Mouse (Mus musculus): Measurements from ENCODE around the gene Apoc4. TPM values are rescaled to one million over a fixed set of nuclear protein-coding genes. Genes with fewer than 3 reads are reported as not detected.

Gene Apoc4
- polyA plus RNA-seq, 1 experiment from 2014 or later, result not detected

- H3K4me3 ChIP-seq (ENCODE audit: low read depth, low read length), result no peak overlapping the region
- H3K4me1 ChIP-seq (ENCODE audit: control insufficient read depth, insufficient read depth, low read length), result peaks cover 4% of the 10 kb centered on the region; the same call in 1 of the 2 replicates
- no peaks in the 10 kb centered on the region for H3K27me3 ChIP-seq (replicated peaks; ENCODE audit: control insufficient read depth, insufficient read depth, low read length)
- H3K36me3 ChIP-seq (ENCODE audit: control insufficient read depth, insufficient read depth, low read length), result no peaks in the 10 kb centered on the region
- H3K27ac ChIP-seq (ENCODE audit: low read depth, low read length), result no peak overlapping the region
- H3K4me2 ChIP-seq (ENCODE audit: low read length), result no peak overlapping the region
- DNase-seq (ENCODE audit: low spot score), result no peak
- whole genome bisulfite sequencing, result 63% methylated on average over 8 of the region's 8 CpGs
- H3K9me3 ChIP-seq (replicated peaks; ENCODE audit: control insufficient read depth, low read length), result no peaks in the 10 kb centered on the region
- no peak overlapping the region for H3K9ac ChIP-seq (ENCODE audit: low read length)
- ATAC-seq, result no peak
Observed at GRCm38 (mm10) chr7:19695213-19695594, 13.9 kb upstream of the Apoc4 start.

GRCm38 (mm10) chr7:19694336-19695212 lies 13.3 kb upstream of the Apoc4 start:
- Histone ChIP-seq H3K4me3 (ENCODE audit: low read depth, low read length) (no peak overlapping the region), H3K4me2 (ENCODE audit: low read length) (no peak overlapping the region), H3K4me1 (ENCODE audit: control insufficient read depth, insufficient read depth, low read length) (peaks cover 4% of the 10 kb centered on the region; the same call in 1 of the 2 replicates), H3K36me3 (ENCODE audit: control insufficient read depth, insufficient read depth, low read length) (no peaks in the 10 kb centered on the region), H3K27ac (ENCODE audit: low read depth, low read length) (no peak overlapping the region), H3K9me3 (replicated peaks; ENCODE audit: control insufficient read depth, low read length) (no peaks in the 10 kb centered on the region), H3K9ac (ENCODE audit: low read length) (no peak overlapping the region), H3K27me3 (replicated peaks; ENCODE audit: control insufficient read depth, insufficient read depth, low read length) (no peaks in the 10 kb centered on the region)
- DNase-seq (ENCODE audit: low spot score) (no peak), ATAC-seq (no peak)
- WGBS, result 89% methylated on average over 10 of the region's 10 CpGs

- Histone ChIP-seq H3K4me1 (ENCODE audit: control insufficient read depth, insufficient read depth, low read length) (0 out of 2 replicates have a peak, but pooled peaks cover under 1% of the 10 kb centered on the region), H3K4me2 (ENCODE audit: low read length) (no peak overlapping the region), H3K9me3 (replicated peaks; ENCODE audit: control insufficient read depth, low read length) (no peaks in the 10 kb centered on the region), H3K9ac (ENCODE audit: low read length) (no peak overlapping the region), H3K27me3 (replicated peaks; ENCODE audit: control insufficient read depth, insufficient read depth, low read length) (no peaks in the 10 kb centered on the region), H3K36me3 (ENCODE audit: control insufficient read depth, insufficient read depth, low read length) (no peaks in the 10 kb centered on the region), H3K27ac (ENCODE audit: low read depth, low read length) (no peak overlapping the region), H3K4me3 (ENCODE audit: low read depth, low read length) (no peak overlapping the region)
- ATAC-seq (no peak), DNase-seq (ENCODE audit: low spot score) (no peak)
- 35% methylated on average over 10 of the region's 10 CpGs for WGBS
Observed at GRCm38 (mm10) chr7:19693421-19693820, 12.1 kb upstream of the Apoc4 start.

- DNase-seq (ENCODE audit: low spot score) (no peak), ATAC-seq (no peak)
- Histone ChIP-seq H3K9ac (ENCODE audit: low read length) (no peak within 1 kb of the TSS), H3K27me3 (replicated peaks; ENCODE audit: control insufficient read depth, insufficient read depth, low read length) (no peaks in the 10 kb centered on the region), H3K4me3 (ENCODE audit: low read depth, low read length) (no peak within 1 kb of the TSS), H3K4me2 (ENCODE audit: low read length) (no peak within 1 kb of the TSS), H3K9me3 (replicated peaks; ENCODE audit: control insufficient read depth, low read length) (no peaks in the 10 kb centered on the region), H3K36me3 (ENCODE audit: control insufficient read depth, insufficient read depth, low read length) (no peaks in the 10 kb centered on the region), H3K4me1 (ENCODE audit: control insufficient read depth, insufficient read depth, low read length) (no peaks in the 10 kb centered on the region), H3K27ac (ENCODE audit: low read depth, low read length) (no peak within 1 kb of the TSS)
- WGBS, result 51% methylated on average over 28 of the region's 28 CpGs
Observed at GRCm38 (mm10) chr7:19691873-19692865, 10.9 kb upstream of the Apoc4 start, which contains the start of gene Apoc1. TSS of gene Apoc1 (minus strand) at chr7:19692660.

- DNase-seq (ENCODE audit: low spot score), result no peak
- ATAC-seq, result no peak
- 78% methylated on average over 6 of the region's 6 CpGs for WGBS
- Histone ChIP-seq H3K9me3 (replicated peaks; ENCODE audit: control insufficient read depth, low read length) (no peaks in the 10 kb centered on the region), H3K27ac (ENCODE audit: low read depth, low read length) (no peak overlapping the region), H3K4me3 (ENCODE audit: low read depth, low read length) (no peak overlapping the region), H3K4me2 (ENCODE audit: low read length) (no peak overlapping the region), H3K36me3 (ENCODE audit: control insufficient read depth, insufficient read depth, low read length) (no peaks in the 10 kb centered on the region), H3K9ac (ENCODE audit: low read length) (no peak overlapping the region), H3K27me3 (replicated peaks; ENCODE audit: control insufficient read depth, insufficient read depth, low read length) (no peaks in the 10 kb centered on the region), H3K4me1 (ENCODE audit: control insufficient read depth, insufficient read depth, low read length) (no peaks in the 10 kb centered on the region)
Observed at GRCm38 (mm10) chr7:19691434-19691833, 10.2 kb upstream of the Apoc4 start.

GRCm38 (mm10) chr7:19690845-19691244 lies 9.6 kb upstream of the Apoc4 start:
- no peak overlapping the region for H3K9ac ChIP-seq (ENCODE audit: low read length)
- H3K4me2 ChIP-seq (ENCODE audit: low read length), result no peak overlapping the region
- no peaks in the 10 kb centered on the region for H3K27me3 ChIP-seq (replicated peaks; ENCODE audit: control insufficient read depth, insufficient read depth, low read length)
- H3K27ac ChIP-seq (ENCODE audit: low read depth, low read length), result no peak overlapping the region
- no peak overlapping the region for H3K4me3 ChIP-seq (ENCODE audit: low read depth, low read length)
- no peaks in the 10 kb centered on the region for H3K36me3 ChIP-seq (ENCODE audit: control insufficient read depth, insufficient read depth, low read length)
- no peaks in the 10 kb centered on the region for H3K9me3 ChIP-seq (replicated peaks; ENCODE audit: control insufficient read depth, low read length)
- ATAC-seq (no peak), DNase-seq (ENCODE audit: low spot score) (no peak)
- WGBS, result 82% methylated on average over 4 of the region's 4 CpGs
- H3K4me1 ChIP-seq (ENCODE audit: control insufficient read depth, insufficient read depth, low read length), result no peaks in the 10 kb centered on the region

GRCm38 (mm10) chr7:19688611-19689010 lies 7.3 kb upstream of the Apoc4 start:
- Histone ChIP-seq H3K4me3 (ENCODE audit: low read depth, low read length) (no peak overlapping the region), H3K4me1 (ENCODE audit: control insufficient read depth, insufficient read depth, low read length) (no peaks in the 10 kb centered on the region), H3K4me2 (ENCODE audit: low read length) (no peak overlapping the region), H3K9me3 (replicated peaks; ENCODE audit: control insufficient read depth, low read length) (no peaks in the 10 kb centered on the region), H3K27ac (ENCODE audit: low read depth, low read length) (no peak overlapping the region), H3K9ac (ENCODE audit: low read length) (no peak overlapping the region), H3K36me3 (ENCODE audit: control insufficient read depth, insufficient read depth, low read length) (no peaks in the 10 kb centered on the region), H3K27me3 (replicated peaks; ENCODE audit: control insufficient read depth, insufficient read depth, low read length) (no peaks in the 10 kb centered on the region)
- DNase-seq (ENCODE audit: low spot score), result no peak
- WGBS, result 96% methylated on average over 2 of the region's 2 CpGs
- ATAC-seq, result no peak

- 89% methylated on average over 10 of the region's 10 CpGs for WGBS
- DNase-seq (ENCODE audit: low spot score) (no peak), ATAC-seq (no peak)
- no peaks in the 10 kb centered on the region for H3K4me1 ChIP-seq (ENCODE audit: control insufficient read depth, insufficient read depth, low read length)
- H3K27me3 ChIP-seq (replicated peaks; ENCODE audit: control insufficient read depth, insufficient read depth, low read length), result no peaks in the 10 kb centered on the region
- no peaks in the 10 kb centered on the region for H3K9me3 ChIP-seq (replicated peaks; ENCODE audit: control insufficient read depth, low read length)
- no peak overlapping the region for H3K4me3 ChIP-seq (ENCODE audit: low read depth, low read length)
- H3K9ac ChIP-seq (ENCODE audit: low read length), result no peak overlapping the region
- no peak overlapping the region for H3K4me2 ChIP-seq (ENCODE audit: low read length)
- H3K36me3 ChIP-seq (ENCODE audit: control insufficient read depth, insufficient read depth, low read length), result no peaks in the 10 kb centered on the region
- no peak overlapping the region for H3K27ac ChIP-seq (ENCODE audit: low read depth, low read length)
Observed at GRCm38 (mm10) chr7:19688101-19688500, 6.8 kb upstream of the Apoc4 start.

All from forebrain, embryonic 14.5 days (tissue).